Mouse (Mus musculus) spleen, postnatal 4 days (tissue): Measurements from ENCODE around the gene Gm28374.
"Not testable (repeated sequence)": the region's sequence is repeated elsewhere in the genome, so short reads cannot be mapped to it uniquely, and the experiment has no call there.

Experiments used
- DNase-seq, 2 experiments: peaks; one replicate each; pipeline ENCODE4 v3.0.0; 2022; ENCODE audit warnings: low spot score in 2 of 2

Gm28374 gene

DNA sequence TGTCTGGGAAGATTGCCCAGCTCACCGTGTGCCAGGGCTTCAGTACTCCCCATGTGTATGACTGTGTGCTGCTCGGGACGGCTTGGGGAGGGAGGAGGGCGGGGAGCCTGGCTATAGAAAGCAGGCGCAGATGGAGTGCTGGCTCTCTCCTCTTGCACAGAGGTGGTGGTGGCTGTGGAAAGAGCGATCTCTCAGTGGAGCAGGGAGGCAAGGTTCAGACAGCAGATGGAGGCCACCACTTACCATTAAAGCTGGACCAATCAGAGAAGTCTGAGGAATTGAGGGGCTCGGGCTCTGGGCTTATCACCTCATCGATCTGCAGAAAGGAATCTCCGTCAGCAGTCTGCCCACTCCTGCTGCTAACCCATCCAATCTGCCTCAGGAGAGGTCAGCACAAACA is at the start of gene Gm28374:
Gm28374 (minus strand) TSS at position 101 of the 400 bp plus-strand sequence.
- DNase-seq, result no peak

DNA sequence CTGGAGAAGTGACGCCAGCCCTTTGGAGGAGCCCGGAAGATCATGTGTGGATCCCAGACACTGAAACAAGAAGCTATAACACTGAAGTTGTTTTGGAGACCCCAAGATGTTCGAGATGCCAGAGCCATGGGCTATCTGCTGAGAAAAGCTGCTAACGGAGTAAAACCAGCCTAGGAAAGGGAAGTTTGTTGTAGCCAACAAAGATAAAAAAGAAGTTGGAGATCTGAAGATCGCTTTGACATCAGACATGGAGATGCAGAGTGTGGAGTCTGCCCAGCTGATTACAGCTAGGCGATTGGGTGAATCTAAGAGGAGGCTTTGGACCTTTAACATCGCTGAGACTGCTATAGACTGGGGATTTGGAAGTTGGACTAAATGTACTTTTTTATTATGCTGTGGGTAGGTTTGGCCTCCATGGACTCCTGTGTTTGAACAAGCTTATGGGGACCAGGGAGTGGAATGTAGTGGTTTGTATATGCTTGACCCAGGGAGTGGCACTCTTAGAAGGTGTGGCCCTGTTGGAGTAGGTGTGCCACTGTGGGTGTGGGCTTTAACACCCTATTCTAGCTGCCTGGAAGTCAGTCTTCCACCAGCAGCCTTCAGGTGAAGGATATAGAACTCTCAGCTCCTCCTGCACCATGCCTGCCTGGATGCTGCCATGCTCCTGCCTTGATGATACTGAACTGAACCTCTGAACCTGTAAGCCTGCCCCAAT is 48.5 kb upstream of the Gm28374 start:
- not testable (repeated sequence) for DNase-seq

DNA sequence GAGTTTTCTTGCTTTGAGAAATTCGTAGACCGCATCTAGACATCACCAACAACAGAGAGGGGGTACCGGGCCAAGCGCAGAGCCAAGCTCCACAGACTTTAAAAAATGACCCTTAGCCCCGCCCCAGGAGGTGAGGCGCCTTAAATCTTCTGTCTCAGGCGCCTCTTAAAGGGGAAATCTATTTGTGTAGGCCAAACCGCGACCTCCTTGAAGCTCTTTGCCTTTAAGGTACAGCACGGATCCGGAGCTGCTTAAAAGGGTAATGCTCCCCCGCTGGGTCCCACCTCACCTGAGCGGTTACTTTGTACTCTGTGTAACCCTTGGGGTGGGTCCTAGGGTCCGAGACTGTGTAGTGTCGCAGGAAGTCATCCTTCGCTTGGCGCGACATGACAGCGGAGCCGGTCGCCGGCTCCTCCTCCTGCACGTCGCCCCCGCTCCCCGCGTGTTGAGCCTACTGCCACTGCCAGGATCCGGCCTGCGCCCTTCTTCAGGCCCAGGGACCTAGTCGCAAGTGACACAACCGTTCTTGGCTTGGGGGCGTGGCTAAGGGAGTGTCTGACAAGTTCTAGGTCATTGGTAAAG is 45.8 kb upstream of the Gm28374 start, which contains the start of gene Snx15:
Snx15 (minus strand) TSS at position 545 of the 582 bp plus-strand sequence.
- DNase-seq, result peak; percentile 96 to 98

DNA sequence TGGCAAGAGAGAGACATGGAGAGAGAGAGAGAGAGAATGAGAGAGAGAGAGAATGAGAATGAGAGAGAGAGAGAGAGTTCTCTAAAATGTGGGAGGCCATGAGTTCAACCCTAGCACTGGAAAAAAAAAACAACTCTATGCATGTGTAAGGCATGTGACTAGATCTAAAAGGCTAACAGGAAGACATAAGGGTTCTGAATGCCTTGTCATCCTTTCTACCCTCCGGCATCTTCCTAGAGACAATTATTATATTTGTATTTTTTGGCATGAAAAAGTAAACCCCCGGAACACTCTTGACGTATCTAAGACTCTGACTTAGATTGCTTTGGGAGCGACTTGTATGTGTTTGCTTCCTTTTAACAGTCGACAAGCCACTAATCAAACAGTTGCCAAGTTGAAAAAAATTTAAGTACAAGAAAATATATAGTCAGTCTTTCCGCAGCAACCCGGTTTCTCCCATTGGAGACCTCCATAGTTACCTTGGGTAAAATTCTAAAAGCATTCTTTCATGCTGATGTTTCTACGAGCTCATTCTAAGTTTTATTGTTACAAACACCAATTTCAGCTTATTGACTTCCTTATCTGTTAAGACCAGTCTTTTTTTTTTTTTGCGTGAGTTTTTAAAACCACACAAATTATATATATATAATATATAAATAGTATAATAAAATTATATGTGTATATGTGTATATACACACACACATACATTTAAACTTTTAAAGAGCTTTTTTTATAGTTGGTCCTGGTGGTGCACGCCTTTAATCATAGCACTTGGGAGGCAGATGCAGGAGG is 44.9 kb upstream of the Gm28374 start:
- DNase-seq, result no peak

DNA sequence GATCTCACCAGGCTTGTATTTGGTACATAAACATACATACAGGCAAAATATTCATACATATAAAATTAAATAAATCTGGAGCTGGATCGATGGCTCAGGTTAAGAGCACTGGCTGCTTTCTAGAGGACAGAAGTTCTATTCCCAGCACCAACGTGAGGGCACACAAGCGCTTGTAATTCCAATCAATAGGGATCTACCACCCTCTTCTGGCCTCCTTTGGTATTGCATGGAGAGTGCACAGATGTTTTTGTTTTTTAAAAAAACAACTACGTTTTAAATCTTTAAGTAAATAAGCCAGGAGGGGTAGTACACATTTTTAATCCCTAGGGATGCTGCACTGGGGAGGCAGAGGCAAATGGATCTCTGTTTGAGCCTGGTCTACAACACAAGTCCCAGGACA is 44.2 kb upstream of the Gm28374 start:
- peak; percentile 77 to 88 for DNase-seq

DNA sequence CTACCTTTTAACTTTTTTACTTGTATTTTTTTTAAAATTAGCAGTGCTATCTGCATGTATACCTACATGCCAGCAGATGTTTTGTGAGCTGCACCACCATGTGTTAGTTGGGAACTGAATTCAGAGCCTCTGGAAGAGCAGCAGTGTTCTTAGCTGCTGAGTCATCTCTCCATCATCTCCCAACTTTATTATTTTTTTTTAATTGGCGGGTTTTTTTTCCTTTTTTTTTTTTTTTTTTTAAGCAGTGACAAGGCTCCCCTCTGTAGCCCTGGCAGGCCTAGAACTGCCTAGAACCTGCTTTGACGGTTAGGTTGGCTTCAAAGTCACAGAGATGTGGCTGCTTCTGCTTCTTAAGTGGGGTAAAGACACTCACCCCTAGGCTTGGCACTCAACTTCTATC is 42.8 kb upstream of the Gm28374 start:
- no peak for DNase-seq

DNA sequence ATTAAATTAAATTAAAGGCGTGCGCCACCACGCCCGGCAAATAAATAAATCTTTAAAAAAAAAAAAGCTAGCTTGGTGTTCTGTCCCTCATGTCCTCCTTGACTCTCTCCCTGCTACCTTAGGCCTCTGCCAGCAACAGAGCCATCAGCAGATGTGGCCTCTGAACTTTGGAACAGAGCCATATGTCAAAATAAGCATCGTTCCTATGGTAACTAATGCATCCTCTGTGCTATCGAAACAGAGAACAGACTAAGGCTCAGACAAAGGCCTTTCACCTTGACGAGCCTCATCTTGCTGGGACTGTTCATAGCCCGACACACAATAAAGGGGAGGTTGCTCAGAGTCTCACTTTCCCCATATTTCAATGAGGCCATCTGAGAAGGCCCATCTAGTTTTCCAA is 41.3 kb upstream of the Gm28374 start:
- no peak for DNase-seq

DNA sequence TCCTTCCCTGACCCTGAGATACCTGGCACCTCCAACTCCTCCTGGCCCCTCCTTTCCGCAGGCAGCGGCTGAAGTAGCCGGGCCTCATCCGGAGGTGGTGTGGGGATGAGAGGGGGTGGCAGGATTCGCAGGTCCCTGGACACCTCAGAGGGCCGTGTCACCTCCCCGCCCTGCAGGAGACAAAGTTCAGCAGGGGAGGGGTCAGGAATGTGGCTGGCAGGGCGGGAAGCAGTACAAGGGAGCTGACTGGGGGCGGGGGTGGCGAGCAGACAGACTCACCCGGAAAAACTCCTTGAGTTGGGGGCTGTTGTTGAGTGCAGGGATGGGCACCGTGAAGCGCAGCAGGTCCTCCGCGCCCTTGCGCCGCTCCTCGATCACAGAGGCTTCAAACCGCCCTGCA is 39.7 kb upstream of the Gm28374 start:
- DNase-seq, result peak in 1 of 2 experiments; percentile 62

- DNase-seq, result no peak
These were observed 36.7 kb upstream of the Gm28374 start for GRCm38 (mm10) chr19:6118677-6119185.

GRCm38 (mm10) chr19:6117986-6118676 is 36.1 kb upstream of the Gm28374 start, which contains the start of gene Sac3d1:
Gene Sac3d1, minus strand, starts transcription at chr19:6118650.
- DNase-seq, result peak; percentile 88 to 92

DNA sequence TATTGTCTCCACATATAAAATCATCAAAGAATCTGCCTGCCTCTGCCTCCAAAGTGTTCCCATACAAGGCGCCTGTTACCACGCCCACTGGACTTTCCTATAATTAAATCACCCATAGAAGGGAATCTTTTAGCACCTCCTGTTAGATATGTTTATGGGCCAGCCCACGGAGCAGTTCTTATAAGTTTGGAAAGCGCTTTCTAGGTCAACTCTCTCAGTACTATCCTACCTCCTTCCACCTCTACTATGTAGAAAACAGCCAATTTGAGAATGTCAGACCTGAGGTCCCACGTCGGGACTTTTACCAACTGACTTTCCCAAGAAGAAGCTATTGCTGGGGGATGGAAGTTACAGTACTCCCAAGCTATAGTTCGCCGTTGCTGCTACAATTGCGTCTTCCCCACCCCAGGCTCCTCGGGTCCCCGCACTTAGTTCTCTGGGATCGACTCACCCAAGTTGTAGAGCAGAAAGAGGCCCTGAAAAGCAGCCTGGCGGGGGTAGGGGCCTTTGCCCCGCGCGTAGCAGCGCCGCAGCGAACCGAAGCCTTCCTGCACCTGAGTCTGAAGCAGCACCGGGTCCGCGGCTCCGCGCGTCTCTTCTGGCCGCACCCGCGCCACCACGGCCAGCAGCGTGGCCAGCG is 35.4 kb upstream of the Gm28374 start:
- DNase-seq, result no peak

DNA sequence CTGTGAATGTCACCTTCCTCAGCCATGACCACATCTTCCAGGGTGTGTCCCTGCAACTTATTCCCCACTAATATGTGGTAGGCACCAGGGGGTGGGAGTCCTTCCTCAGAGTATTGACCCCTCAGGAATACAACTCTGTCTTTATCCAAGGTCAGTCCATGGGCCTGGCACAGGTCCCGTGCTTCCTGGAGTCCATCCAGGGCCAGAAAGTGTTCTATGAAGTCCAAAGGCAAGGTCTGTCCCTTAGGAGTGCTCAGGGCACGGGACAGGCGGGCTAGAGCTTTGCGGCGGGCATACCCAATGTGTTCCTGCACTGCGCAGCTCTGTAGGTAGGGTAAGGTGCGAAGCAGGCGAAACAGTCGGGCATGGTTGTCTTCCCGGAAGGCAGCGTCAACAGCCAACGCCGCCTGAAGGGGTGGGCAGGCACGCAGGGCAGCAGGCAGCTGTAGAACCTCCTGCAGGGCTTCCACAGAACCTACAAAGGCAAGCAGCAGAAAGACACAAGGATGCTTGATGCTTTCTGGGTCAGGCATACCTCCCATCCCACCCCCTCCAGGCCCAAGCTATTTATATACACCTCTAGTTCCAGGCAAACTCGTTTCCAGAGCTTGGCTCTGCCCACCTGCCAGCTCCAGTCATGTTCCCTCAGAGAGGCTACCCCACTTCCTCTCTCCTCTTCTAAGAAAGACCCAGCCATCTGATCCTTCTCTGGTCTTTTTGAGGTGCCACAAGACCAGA is 34.2 kb upstream of the Gm28374 start:
- DNase-seq, result no peak

DNA sequence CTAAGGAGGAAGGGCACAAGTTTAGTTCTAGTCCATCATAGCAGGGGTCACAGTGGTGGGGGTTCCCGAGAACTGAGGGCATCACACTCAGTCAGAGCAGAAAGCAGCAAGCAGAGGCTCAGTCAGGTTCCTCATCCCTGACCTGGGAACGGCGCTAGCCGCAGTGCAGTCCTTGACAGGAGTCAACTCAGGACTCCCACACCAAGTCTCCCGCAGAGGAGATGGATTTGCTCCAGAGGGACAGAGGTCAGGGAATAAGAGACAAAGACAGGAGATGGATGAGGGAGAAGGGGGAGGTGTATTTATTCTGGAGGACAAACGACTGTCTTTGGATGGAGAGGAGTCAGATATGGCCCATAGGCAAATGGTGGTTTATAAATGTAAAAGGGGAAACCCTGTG is 31.1 kb upstream of the Gm28374 start:
- DNase-seq, result no peak

DNA sequence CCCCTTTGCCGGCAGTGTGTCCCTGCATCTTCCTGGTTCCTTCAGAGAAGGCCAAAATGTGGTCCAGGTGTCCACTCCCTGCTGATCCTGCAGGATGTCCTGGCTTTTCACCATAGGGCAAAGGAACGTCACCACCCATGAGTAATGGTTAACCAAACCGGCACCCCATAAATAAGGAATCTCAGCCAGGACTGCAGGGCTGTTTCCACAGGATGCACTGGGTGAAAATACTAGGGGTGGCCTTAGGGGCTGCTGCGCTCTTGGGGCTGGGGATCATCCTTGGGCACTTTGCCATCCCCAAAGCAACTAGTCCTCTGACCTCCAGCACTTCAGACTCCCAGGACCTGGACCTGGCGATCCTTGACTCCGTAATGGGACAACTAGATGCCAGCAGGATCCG is 23.5 kb upstream of the Gm28374 start, which contains the start of gene Naaladl1:
Naaladl1 (plus strand) TSS at position 197 of the 400 bp plus-strand sequence.
- peak in 1 of 2 experiments; percentile 57 for DNase-seq

DNA sequence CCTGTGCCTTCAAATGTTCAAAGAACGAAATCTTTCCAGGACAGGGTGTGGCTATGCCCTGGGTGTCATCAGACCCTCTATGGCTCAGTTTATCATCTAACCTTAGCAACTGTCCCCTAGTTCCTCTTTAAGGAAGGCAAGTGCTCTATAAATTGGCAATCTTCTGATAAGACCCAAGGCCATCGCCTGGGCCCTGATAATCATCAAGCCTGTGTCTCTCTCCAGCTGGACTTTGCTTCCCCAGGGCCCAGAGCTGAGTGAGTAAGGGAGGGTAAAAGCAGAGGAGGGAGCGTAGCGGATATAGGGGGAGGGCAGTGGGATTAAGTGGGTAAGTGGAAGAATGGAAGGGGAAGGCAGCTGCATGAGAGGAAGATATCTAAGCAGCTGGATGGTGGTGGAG is 22.4 kb upstream of the Gm28374 start:
- no peak for DNase-seq

DNA sequence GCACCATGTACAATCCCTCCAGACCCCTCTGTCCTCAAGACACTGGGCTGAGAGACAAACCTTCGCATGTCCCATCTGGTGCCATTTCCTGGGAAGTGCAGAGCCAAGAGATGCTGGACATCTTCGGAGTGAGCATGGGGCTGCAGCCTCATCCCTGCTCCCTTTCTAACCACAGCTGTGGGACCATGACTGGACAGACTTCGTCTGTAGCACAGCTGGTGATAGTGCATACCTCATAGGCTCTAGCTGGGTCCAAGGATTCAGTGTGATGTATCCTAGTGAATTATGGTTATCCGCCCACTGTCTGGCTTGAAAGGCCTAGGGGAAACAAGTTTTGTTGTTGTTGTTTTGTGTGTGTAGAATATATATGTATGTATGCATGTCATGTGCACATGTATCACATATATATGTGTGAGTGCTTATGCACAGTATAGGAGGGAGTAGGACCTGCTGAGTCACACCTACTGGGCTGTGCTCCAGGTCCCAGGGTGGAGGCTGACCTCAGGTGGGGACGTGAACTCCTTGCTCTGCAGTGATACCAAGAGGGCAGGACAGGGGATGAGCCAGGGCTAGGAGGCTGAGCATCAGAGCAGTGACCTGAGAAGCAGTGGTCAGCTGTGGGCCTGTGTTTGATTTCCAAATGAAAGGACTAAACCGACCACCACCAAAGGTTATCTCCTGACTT is 20.3 kb upstream of the Gm28374 start:
- DNase-seq, result peak; percentile 82 to 86

- no peak for DNase-seq
These were observed 19.1 kb upstream of the Gm28374 start for GRCm38 (mm10) chr19:6101186-6101585.

DNA sequence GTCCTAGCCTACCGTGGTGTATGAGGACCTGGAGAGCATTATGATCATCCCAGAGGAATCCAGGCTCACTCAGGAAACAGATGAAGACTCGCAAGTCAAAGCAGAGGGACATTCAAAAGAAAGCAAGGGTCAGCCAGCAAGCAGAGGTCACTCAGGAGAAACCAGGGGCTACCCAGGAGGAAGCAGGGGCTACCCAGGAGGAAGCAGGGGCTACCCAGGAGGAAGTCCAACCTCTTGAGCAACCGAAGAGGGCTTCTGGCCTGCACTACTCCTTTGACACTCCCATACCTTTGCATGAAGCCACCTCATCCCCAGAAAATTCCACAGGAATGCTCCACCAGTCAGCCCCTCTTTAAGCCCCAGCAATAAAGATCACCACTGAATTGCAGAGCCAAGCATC is 15.8 kb upstream of the Gm28374 start:
- DNase-seq, result no peak

- no peak for DNase-seq
These were observed 12.1 kb upstream of the Gm28374 start, which contains the start of gene AC131692.1 for GRCm38 (mm10) chr19:6094119-6094518. Gene AC131692.1, plus strand, starts transcription at chr19:6094419.

DNA sequence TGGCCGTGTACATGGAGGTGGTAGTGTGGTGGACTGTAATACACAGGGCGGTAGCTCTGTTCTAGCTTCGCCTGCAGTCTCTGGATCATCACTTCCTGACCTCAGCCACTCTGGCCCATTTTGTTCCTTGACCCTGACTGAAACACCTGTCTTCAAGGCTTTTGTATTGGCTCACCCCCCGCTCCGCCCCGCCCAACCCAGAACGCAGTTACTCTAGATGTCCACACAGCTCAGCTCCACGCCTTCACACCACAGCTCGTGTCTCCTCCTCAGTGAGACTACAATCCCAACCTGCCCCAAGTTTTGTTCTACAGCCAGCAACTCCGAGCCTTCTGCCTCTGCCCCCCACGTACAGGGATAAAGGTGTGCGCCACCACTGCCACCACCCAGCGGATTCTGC is 6.8 kb upstream of the Gm28374 start:
- no peak for DNase-seq
